Mouse (Mus musculus) left cerebral cortex, postnatal 25 days (tissue): Measurements from ENCODE around the gene Abcb4. TPM values are rescaled to one million over a fixed set of nuclear protein-coding genes. Genes with fewer than 3 reads are reported as not detected.
"Not testable (repeated sequence)": the region's sequence is repeated elsewhere in the genome, so short reads cannot be mapped to it uniquely, and the experiment has no call there.

Experiments
- DNase-seq, 2 experiments: peaks; one replicate each; pipeline ENCODE4 v3.0.0; 2022; ENCODE audit warnings: low spot score in 2 of 2, mixed read lengths in 1 of 2
- intact Hi-C: fragments of 180-260 bp; cut with DNase I; formaldehyde crosslinking; loops from one replicate; pipeline ENCODE4 v1.15.1; 2025
- total RNA-seq, 2 experiments: library from RNA; stranded (reverse); gene quantifications; 2 replicates each; pipeline ENCODE4 v1.2.3; 2021

The Abcb4 gene
- total RNA-seq, result 1 to 10 TPM; 3.7 to 4.8 TPM

DNA sequence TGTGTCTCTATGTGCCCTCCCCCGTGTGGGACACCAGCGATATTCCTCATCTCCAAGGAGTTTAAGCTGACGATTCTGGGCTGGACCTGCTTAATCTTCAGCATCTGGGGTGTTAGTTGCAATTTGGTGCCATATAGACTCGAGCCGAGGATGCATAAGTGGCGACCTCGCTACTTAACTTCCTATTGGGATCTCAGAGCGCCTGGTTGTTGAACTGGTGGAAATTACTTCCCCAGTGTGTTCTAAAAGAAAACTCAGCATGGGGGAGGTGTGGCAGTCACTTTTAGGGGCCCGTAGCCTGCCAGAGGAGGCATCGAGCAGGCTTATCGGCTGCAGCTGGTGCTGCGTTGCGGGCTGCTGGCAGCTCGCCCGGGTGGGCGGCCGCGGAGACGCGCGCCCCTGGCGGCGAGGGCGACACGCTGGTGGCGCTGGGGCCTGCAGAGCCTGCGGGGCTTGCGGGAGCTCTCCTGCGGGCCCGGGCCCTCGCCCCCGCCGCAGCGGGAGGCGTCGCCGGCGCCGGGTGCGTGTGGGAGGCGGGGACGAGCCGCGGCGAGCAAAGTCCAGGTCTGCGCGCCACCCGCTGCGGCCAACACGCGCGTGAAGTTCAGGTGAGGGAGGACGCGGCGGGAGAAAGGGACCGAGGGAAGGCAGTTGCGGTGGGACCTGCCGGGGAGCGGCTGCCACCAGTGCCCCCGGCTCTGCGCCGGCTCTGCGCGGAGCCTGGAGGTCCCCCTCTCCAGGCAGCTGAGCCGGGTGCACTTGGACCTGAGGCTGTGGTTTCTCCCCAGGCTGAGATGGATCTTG lies at the start of gene Abcb4:
Abcb4 (plus strand) TSS at position 418 of the 804 bp plus-strand sequence.
- DNase-seq, result peak; percentile 66 to 78
- intact Hi-C loops, result loop anchor here (2.0 to 10.0 kb wide), 2 partner anchors 271 to 409 kb away; partner anchors contain the start of gene Rundc3b

DNA sequence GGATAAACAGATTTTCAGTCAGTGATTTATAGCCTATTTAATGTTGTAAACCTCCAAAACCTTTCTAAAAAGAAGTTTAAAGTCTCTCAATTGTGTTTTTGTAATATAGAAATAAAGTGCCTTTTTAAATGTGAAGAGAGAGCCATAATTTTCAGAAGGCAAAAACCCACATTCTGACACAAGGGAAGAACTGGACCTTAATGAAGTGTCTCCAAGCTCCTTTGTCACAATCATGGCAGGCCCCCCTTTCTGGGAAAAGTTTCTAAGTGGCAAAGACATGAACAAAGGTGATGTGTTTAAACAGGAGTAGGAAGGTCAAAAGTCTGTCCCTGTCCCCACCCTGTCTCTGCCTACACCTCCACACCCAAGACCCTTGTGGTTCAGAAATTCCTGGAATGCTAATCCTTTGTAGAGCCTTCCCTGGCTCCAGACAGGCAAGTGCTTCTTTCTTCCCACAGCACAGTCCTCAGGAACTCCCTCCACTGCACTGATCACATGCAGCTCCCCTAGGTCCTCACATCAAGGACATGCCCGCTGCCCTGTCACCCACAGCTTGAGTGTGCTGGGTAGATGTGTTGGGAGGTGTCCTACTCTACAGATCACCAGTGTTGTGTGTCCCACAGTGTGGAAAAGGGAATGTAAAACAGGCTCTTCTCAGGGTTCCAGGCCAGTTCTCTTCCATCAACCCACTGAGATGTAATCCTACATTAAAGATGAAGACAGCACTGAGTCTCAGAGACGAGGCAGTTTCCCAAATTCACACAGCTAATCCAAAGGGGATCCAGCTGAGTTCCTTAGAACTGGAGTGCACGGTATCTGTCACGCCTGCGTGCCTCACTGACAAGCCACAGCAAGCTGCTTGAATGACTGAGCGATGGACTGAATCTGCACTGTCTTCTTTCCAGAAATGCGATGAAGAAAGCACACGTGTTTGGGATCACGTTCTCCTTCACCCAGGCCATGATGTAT lies 44.6 kb upstream of the Abcb4 start:
- intact Hi-C loops, DNase-seq: not testable (repeated sequence)

GRCm38 (mm10) chr5:8850851-8851250 lies 42.7 kb upstream of the Abcb4 start:
- no peak for DNase-seq
- intact Hi-C loops, result loop anchor here (10.0 kb wide), 1 partner anchor 366 kb away; no protein-coding TSS in a partner anchor

- intact Hi-C loops, result loop anchor here (10.0 kb wide), 1 partner anchor 372 kb away; no protein-coding TSS in a partner anchor
- no peak for DNase-seq
These were observed 36.3 kb upstream of the Abcb4 start for GRCm38 (mm10) chr5:8857201-8857600.

DNA sequence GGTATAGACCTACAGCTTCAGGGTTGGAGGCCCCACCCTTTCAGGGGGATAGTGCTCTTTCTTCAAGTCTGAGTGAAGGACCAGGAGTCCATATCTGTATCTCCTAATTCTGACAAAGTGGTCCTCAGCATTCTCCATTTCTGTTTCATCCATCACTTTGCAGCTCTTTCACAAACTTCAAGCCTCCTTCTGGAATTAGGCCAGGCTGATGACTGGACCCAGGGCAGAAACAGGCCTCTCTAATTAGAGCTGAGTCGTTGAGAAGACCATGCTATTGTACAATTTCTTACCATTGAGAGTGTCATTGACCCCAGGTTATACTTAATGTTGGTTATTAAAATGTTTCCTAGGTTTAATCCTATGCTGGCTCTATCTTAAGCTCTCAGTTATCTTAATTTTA lies 31.7 kb upstream of the Abcb4 start:
- intact Hi-C loops, result no loop called here
- no peak for DNase-seq

GRCm38 (mm10) chr5:8863580-8864337 lies 29.8 kb upstream of the Abcb4 start:
- no peak for DNase-seq
- intact Hi-C loops, result no loop called here

GRCm38 (mm10) chr5:8865630-8866029 lies 27.9 kb upstream of the Abcb4 start:
- intact Hi-C loops, DNase-seq: not testable (repeated sequence)

DNA sequence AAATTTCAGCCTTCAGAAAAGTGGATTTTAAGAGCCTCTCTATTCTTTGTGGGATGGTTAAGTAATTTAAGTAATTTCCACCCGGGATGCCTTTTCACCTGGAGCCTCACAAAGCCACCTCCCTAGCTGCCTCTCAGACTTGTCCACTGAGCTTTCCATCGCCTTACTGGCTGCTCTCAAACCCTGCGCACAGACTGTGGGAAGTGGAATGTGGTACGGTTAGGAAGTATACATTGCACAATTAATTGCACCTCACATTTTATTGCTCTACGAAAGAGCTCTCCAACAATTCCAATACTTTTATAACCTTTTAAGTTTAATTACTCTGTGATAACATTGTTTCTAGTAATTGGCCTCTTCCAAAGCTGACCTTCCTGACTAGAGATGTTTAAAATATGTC lies 27.2 kb upstream of the Abcb4 start:
- intact Hi-C loops, result no loop called here
- no peak for DNase-seq

DNA sequence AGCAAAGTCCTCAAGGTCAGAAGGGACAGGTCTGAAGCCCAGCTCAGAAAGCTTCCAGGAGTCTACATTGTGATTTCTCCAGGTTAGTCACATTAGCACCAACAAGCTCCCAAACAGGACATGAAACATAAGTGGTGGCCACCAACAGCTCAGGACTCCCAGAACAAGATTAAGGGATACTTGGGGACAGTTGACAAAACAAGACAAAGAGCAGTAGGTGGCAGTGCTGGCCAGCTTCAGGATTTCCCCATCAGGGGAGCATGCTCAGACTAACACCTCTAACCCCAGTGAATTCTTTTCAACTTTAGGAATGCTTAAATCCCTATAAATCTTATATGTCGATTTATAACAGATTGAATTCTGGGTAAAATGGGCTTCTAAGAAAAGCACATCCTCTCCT lies 25.5 kb upstream of the Abcb4 start:
- no peak for DNase-seq
- intact Hi-C loops, result no loop called here

GRCm38 (mm10) chr5:8872979-8873915 lies 20.3 kb upstream of the Abcb4 start:
- intact Hi-C loops, result no loop called here
- DNase-seq, result no peak

- intact Hi-C loops, result no loop called here
These were observed 16.4 kb upstream of the Abcb4 start for GRCm38 (mm10) chr5:8877086-8877485.

GRCm38 (mm10) chr5:8877800-8878199 lies 15.7 kb upstream of the Abcb4 start:
- DNase-seq, result no peak
- intact Hi-C loops, result no loop called here

More at GRCm38 (mm10) chr5:8877086-8877485, 16.4 kb upstream of the Abcb4 start:
- no peak for DNase-seq

DNA sequence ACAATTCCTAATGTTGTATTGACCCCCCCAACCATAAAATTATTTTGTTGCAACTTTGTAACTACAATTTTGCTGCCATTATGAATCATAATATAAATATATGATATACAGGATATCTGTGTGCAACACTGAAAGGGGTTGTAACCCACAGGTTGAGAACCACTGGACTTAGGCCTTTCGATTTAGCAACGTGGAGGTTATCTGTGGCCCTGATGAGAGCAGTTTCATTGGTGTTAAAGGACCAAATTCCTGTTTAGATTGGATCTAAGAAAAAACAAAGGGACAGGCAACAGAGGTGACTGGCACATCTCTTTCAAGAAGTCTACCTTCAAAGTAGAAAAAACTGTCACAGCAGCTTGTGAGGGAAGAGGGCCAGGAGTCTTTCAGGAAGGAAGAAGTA lies 7.7 kb upstream of the Abcb4 start:
- no peak for DNase-seq
- intact Hi-C loops, result no loop called here

DNA sequence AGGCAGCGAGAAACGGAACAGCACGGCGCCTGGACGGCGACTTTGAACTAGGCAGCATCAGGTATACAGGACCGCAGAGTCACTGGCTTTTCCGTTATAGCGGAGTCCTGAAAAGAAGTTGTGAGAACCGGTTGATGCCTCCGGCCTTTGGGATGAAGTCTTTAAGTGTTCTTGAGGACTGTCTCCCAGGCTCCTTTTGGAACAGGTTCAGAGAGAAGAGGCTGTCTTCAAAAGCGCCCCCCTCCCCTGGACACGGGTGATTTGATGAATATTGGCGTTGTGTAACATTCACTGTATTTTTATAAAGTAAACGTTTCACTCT lies 548 bp downstream of the Abcb4 start:
- DNase-seq, result peak in 1 of 2 experiments; percentile 31
- intact Hi-C loops, result loop anchor here (2.0 to 10.0 kb wide), 2 partner anchors 271 to 409 kb away; partner anchors contain the start of gene Rundc3b

DNA sequence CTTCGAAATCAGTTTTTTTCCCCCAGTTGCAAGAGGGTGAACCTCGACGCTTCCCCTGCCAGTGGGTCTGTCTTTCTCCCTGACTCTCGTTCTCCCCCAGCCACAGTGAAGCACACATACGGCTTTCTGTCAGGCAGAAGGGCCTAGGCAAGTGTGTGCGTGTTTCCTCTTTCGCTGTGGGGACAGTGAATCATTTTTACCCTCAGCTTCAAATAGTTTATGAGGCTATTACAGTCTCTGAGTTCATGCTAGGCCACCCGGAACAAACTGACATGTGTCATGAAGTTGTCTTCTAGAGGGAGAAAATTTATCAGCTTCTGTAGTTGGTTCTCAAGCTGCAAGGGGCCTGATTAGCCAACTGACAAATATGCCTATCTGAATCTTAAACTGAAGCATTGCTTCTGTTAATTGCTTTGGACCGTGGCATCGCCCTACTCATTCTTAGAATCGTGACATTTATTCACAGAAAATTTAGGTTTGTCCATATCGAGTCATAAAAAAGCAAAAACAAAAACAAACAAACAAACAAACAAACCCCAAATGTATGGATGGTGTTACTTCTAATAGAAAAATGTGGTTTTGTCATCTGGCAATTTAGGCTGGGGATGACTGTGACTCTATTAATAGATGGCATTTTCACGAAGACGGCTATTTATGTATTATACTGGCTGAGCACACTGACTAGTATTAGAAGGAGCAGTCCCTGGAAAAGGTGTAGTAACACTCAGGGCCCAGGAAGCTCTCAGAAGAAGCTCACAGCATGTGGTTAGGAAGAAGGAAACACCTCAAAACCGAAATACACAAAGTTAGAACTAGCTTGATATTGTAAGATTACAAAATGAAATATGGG lies 1.3 kb downstream of the Abcb4 start:
- intact Hi-C loops, result loop anchor here (2.0 to 10.0 kb wide), 2 partner anchors 272 to 410 kb away; partner anchors contain the start of gene Rundc3b
- no peak for DNase-seq

GRCm38 (mm10) chr5:8896198-8896597 lies 2.7 kb downstream of the Abcb4 start:
- intact Hi-C loops, result loop anchor here (10.0 kb wide), 1 partner anchor 411 kb away; no protein-coding TSS in a partner anchor
- no peak for DNase-seq

- no peak for DNase-seq
- intact Hi-C loops, result loop anchor here (10.0 kb wide), 1 partner anchor 413 kb away; no protein-coding TSS in a partner anchor
These were observed 4.7 kb downstream of the Abcb4 start for GRCm38 (mm10) chr5:8898246-8898645.
